Mouse (Mus musculus) CD4-positive helper T cell, adult 2 months (primary cell): Measurements from ENCODE around the gene Ddx47.

Experiments used
- DNase-seq: peaks from one replicate; pipeline ENCODE4 v3.0.0-alpha.2; 2012; ENCODE audit warnings: low read depth, missing footprints, low spot score

Ddx47 gene

DNA sequence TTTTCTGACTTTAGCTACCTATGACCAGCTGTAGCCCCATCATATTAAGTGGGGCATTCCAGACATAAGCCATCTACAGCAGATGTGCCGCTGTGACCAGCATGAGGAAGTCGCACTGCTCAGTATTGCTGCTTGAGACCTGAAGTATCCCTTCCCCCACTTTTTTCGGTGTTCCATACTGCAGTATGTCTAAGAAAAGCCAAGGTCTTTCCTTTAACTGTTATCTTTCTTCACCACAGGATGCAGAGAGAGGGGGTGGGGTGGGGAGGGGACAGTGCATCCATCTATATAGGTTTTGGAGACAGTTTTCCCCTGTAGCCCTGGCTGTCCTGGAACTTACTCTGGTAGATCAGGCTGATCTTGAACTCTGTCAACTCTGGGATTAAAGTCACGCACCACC lies 5.0 kb upstream of the Ddx47 start:
- DNase-seq, result no peak

DNA sequence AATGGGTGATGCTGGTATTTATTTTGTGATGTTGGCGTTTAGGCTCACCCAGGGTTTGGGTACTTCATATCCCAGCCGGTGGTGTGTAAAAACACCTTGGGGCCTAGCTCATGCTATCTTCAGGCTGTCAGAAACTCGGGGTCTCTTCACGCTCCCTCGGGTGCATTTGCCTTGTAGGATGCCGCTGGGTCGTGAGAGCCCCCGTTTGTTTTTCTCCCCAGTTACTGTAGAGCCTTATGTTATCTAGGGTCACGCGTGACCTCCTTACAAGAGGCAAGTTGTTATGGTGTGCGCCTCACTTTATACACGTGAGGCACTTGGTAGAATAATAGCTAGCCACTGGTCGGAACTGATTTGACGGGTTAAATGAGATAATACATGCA lies 313 bp downstream of the Ddx47 start:
- DNase-seq, result no peak

DNA sequence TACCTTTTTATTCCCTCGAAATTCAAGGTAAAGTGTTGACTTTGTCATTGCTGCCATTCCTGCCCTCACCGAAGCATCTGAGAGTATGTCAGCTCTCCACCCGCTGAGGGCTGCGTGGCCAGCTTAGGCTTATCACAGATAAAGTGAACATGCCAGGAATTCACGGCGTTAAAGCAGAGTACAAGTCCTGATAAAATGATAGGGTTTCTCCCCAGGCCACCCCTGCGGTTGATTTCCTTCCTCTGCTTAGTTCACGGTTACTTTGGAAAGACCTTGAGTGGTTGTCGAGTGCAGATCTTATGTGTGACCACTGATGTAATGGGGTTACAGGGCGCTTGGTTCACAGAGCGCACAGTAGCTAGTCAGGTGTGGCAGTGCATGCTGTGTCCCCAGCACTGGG lies 5.8 kb downstream of the Ddx47 start:
- no peak for DNase-seq

DNA sequence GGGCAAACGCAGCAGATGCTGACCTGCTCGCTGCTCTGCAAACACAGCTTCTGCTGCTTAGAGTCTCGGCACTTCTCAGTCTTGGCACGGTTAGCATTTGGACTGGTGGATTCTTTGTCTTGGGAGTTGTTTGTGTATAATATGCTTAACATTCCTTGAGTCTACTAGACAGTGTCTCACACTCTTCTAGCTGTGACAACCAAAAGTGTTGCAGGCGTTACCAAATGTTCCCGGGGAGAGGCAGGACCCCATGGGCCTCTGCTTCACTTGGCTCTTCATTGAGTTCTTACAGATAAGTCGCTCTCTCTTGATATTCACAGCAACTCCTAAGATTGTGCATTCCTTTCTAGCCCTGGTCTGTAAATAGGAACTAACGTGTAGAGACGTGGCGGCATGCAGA lies 8.2 kb downstream of the Ddx47 start:
- no peak for DNase-seq

DNA sequence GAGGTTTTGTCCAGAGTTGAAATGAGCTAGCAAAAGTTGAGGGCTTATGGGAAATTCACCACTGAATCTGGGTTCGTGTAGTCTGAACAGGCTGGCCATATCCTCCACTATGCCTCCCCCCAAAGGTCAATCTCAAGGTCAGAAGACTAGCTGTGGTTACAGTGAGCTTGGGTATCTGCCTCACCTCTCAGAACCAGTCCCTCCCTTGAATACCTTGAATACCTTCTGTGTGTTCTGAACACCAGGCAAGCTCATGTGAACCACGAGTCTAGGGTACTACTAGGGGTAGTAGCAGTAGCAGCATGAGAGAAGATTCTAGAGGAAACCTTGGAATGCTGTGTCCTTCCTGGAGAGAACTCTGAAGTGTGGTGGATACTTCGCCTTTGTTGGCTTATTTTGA lies 10.2 kb downstream of the Ddx47 start:
- no peak for DNase-seq

DNA sequence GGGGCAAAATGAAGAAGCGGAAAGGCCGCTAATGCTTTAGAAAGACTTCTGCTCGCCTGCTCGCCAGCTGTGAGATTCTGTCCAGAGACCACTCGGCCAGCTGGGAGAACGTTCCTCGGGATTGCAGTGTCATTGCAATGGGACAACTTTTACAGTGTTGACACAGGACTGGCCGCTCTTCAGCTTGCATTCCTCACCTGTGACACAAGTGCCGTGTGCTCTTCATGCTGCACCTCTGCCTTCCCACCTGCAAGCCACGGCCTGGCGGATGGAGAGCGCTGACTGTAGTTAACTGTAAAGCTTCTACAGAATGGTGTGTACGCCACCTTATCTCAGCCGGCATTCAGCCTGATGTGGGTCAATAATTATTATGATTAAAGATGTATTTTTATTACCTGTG lies 12.0 kb downstream of the Ddx47 start:
- no peak for DNase-seq

DNA sequence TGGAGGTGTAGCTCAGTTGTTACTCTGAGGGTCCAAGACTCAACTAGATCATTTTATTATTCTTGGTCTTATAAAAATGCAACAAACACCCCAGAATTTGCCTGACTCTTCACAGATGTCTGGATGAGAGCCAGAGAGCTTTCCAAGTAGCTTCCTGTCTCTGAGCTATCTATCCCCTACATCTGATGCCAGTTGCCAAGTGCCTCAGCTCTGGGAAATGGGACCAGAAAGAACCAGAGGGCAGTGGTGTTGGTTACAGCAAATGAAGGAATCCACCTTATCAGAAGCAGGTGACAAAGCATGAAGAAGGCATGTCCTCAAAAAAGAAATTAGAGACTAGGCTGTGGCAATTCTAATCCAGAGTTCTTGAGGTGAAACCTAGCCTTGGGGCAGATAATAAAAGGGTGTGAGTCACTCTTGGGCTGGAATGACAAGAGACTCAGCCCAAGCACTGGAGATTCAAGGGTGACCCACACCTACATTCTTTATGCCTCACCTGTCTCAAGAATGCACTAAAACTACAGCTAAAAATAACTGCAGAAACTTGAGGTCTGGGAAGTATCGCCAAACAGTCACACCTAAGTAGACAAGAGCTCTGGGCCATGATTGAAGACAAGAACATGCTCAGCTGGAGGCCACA lies 13.5 kb downstream of the Ddx47 start:
- no peak for DNase-seq

DNA sequence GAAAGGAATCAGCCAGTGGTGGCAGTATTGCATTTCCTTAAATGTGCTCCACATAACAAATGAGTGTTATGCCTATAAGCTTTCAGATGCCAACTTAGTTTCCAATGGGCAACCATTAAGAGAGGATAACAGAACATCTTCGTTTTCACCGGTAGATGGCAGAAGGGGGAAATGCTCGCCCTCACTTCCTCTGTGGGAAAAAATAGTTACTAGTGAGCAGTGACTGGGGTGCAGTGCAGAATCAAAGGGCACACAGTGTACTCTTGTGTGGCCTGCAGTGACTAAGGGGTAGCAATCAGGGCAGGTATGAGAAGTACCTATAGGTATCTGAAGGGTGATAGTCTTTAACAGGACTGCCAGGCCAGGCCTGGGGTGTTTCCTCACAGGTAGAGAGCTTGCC lies 14.8 kb downstream of the Ddx47 start:
- peak; percentile 30 for DNase-seq

DNA sequence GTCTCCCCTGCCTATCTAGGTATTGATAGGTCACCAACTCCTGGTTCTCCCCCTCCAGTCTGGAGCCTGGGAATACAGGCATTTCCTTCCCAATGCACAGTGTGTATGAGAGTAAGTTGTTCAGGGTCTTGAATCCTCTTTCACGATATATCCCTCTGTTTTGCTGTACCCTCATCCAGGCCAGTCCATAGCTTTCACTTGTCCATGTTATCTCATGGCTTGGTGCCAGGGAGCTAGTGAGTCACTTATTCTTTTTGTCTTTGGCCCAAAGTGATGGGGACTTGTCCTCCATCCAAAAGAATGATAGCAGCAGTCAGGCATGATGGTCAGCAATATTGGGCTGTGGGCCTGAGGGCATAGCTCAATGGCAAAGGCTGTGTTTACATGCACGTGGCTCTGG lies 15.3 kb downstream of the Ddx47 start:
- no peak for DNase-seq

DNA sequence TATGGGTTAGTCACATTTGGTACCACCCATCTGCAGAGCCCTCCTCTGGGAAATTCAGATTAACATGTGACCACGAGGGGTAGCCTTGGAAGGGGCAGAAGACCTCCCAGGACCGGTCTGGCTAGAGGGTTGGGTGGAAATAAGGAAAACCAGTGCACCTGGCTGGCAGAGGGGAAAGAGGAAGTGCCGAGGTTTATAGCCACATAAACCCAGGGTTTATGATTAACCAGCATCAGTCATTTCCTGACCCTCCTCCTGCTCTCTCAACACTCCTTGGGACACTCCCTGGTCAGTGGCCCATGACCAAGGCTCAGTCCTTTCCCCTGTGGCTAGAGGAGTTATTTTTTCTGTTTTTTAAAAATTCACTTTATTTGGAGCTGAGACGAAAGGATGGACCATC lies 17.8 kb downstream of the Ddx47 start:
- DNase-seq, result no peak

DNA sequence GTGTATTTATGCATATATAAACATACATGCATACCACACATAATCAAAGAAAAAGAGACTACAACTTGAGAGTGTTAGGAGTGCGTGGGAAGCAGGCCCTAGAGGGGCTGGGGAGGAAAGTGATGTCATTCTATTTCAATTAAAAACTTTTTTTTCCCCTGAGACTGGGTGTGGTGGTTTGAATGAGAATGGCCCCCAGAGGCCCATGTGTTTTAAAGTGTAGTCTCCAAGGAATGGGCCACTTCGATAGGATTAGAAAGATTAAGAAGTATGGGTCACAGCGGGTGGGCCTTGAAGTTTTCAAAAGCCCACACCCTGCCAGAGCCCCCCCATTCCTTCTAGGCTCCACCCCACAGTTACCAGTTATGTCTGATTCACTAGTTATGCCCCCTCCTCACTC lies 27.3 kb downstream of the Ddx47 start:
- no peak for DNase-seq

DNA sequence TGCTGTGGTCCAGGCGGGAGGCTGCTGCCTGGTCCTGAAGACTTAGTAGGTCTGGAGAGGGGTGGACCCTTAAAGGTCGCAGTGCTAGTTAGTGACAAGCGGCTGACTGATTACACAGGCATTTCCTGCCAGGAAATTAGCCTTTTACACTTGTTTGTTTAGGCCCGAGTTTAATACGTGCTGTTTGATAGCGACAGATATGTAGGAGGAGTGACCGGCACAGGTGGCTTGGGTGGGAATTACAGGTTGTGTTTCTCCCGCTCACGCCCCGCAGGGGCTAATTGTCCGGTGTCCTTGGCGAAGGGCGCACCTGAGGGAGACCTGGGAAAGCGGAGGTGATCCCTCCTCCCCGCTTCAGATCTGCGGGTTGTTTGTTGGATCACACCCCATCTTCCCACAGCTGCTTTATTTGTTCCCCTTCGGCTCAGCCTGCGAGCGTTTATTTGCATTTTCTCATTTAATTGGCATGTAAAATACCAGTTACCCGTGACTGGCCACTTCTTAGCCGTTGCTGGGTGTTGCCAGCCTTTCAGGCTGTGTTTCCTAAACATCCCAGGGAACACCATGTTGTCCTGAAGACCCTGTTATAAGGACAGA lies 29.0 kb downstream of the Ddx47 start:
- no peak for DNase-seq

DNA sequence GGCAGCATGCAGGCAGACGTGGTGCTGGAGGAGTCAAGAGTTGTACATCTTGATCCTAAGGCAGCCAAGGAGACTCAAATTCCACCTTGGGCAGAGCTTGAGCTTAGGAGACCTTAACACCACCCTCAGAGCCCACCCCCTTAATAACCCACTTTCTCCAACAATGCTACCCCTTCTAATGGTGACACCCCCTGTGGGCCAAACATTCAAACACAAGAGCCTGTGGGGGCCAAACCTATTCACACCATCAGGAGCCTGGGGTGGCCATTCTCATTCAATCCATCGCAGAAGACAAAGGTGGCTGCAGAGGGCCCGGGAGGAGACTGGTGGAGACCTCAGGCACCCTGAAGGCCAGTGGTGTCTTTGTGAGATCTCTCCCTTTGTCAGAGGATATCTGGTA lies 30.5 kb downstream of the Ddx47 start:
- DNase-seq, result no peak

DNA sequence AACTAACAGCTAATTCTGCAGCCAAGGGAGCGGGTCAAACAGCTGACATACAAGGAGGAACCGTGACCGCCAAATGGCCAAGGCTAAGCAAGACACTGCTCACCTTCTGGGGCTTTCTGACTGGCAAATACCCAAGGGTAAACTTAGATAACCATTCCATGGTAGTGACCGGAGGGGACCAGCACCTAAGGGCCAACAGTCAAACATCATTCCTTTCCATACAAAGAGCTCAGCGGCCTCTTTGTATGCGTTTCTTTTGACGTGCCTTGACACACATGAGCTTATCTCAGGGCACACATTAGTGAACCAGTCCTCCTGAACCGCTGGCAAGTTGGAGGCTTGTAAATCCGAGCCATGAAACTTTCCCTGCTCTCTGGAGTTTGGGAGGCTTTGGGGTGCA lies 35.9 kb downstream of the Ddx47 start:
- DNase-seq, result no peak

DNA sequence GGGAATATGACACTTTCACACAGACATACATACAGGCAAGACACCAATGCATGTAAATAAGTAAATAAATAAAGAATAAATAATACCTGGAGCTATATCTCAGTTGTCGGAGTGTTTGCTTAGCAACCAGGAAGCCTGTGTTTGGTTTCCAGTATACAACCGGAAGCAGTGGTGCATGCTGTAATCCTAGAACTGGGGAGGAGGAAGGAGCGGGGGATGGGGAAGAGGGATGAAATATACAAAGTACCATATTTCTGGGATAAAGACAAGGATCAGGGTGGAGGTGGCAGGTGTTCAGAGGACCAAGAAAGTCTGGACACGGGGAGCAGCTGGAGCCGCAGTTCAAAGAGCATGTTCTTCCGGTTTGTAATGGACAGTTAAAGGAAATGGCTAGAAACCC lies 37.1 kb downstream of the Ddx47 start:
- DNase-seq, result no peak

DNA sequence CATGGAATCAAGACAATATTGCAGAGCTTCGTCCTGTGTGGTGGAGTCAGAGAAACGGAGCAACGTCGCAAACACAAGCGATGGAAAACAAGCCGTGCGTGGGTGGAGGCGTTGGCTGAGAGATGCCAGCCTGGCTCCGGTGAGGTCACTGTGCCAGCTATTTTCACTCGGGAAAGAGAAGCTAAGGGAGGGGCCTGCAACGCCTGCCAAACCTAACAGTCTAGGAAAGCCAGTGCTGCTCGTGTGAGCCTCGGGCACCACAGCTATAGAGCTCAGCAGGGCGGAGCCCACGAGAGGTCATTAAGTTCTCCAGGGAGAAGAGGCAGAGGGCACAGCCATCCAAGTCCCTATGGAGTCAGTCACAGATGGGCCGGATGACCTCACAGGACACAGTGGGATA lies 37.5 kb downstream of the Ddx47 start:
- no peak for DNase-seq

DNA sequence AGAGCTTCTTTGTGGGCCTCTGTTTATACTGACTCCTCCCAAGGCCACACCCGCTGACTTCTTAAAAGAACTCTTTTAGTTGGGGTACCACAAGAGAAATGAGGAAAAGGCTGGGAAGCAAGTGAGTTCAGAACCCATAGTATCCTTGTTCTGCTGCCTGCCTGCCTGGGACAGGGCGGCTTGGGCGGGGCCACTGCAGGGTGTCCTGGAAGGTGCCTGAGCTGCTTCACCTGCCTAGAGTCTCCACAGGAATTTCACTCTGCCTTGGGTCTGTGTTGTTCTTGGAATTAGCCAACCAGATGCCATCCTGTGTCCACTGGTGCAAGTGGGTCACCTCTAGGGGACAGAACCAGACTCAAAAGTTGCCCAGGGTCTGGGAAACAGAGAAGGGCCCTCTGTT lies 42.4 kb downstream of the Ddx47 start:
- no peak for DNase-seq

DNA sequence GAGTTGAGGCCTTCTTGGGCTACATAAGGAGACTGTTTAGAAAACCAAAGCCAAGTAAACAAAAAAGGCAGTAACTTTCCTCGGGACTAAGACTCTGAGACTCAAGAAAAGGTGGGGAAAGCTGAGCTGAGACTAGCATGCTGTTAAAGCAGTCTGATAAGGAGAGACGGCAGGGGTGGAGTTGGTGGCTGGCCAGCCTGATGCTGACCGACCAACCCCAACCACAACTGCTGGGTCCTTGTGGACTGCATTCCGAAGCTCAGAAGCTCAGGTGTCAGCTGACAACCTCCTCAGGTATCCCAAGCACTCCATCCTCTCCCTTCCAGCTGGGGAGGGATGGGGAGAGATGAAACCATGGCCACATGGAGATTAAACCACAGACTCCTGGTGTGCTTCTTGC lies 44.5 kb downstream of the Ddx47 start:
- no peak for DNase-seq

DNA sequence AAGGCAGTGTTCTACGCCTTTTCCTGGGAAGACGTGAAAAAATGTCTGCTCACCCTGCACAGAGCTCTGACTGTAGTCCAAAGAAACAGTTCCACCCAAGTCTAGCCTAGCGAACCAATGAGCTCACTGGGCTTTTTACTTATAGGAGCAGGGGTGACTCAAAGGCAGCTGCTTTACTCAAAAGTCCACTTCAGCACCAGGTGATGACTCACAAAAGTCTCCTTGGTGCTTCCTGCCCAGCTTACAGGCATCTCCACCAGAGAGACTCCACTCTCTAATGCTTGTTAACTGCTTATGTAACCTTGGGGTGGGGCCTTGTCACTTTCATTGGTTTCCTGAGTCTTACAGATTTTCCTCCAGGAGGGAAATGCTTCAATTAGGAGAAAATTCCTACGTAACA lies 49.3 kb downstream of the Ddx47 start:
- no peak for DNase-seq

DNA sequence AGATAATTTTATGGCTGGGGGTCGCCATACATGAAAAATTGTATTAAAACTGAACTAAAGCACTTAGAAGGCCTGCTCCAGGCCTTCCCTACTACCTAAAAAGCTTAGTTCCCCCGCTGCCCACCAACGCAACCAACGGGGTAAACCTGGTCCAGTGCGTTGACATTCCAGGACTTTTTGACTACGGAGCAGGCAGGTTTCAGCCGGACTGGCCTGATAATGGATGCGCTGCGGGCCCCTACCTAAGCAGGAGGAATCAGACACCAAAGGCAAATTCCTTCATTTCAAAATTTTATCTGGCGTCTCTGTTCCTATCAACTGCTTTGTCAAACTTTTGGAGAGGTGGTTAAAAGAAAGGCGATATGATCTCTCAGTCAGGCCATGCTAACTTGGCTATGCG lies 53.2 kb downstream of the Ddx47 start:
- DNase-seq, result no peak

DNA sequence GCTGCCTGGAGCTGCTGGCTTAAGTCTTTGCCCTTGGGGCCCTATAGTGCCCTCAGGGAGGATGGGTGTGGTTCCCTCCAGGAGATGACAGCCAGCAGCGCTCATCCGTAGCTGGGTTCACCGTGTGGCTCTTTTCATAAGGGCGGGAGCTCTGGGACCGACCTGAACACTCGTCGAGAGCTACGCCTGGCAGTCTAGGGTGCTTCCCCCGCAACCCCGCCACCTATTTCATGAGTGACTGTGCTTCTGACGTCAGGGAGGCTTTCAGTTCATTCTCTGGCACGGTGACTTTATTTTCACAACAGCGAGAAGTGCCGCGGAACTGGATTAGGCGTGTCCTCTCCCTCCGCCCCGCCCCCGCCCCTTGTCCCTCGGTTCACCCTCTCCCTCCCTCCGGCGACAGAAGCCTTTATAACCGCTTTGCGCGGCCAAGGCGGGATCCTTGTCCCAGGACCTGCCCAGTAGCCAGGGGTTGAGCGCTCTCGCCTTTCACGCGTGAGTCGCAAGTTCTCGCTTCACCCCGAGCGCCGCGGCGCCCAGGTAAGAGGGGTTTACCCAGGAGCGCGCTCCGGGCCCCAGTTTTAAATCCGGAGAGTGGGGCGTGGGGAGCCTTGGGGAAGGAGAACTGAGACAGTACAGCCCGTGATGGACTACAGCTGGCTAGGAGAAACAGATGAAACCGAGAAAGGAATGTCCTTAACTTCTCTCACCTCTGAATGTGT lies 54.0 kb downstream of the Ddx47 start, which contains the start of gene Gprc5a:
Gene Gprc5a, plus strand, starts transcription at position 416 of the 722 bp plus-strand sequence.
- DNase-seq, result peak; percentile 78

DNA sequence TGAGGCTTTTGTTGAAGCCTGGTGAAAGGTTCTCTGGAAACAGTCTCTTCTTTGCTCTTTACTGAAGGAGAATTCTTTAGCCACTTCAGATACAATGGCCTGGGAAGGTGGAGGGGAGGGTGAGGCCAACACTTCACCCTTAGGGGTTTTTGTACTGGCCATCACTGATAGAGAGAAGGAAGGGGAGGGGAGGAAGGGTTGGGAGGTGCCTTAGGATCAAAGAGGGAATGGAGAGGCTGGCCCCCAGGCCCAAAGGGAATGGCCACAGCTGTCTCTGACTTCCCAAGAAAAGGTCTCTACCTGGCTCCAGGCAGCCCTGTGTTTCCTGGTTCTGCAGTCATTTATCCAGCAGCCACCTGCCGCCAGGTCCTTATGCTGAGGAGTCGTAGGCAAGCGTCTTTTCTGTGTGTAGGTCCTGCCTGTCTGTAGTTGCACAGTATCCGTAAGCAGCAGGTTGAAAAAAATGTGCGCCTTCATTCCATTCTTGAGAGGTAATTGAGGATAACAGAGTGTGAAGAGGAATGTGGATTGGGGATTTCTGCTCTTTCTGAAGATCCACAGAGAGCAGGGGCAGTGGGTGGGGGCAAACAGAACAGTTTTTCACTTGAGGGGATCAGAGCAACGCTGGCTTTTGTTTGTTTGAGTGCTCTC lies 55.5 kb downstream of the Ddx47 start:
- no peak for DNase-seq

DNA sequence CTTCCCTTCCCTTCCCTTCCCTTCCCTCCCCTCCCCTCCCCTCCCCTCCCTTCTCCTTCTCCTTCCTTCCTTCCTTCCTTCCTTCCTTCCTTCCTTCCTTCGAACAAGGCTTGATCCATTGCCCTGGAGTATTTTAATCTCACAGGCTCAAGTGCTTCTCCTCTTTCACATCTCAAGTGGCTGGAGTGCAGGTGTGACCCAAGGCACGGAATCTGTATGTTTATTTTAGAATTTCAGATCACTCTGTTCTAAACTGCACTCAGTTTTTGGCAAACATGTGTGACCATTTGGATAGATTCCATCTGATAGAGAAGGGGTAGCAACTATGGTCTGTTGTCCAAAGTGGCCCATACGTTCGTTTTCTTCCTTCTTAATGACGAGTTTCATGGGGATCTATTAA lies 56.8 kb downstream of the Ddx47 start:
- DNase-seq, result no peak
